Mouse (Mus musculus): ENCODE measurements around the gene Cacna1i.

Cacna1i gene

DNA sequence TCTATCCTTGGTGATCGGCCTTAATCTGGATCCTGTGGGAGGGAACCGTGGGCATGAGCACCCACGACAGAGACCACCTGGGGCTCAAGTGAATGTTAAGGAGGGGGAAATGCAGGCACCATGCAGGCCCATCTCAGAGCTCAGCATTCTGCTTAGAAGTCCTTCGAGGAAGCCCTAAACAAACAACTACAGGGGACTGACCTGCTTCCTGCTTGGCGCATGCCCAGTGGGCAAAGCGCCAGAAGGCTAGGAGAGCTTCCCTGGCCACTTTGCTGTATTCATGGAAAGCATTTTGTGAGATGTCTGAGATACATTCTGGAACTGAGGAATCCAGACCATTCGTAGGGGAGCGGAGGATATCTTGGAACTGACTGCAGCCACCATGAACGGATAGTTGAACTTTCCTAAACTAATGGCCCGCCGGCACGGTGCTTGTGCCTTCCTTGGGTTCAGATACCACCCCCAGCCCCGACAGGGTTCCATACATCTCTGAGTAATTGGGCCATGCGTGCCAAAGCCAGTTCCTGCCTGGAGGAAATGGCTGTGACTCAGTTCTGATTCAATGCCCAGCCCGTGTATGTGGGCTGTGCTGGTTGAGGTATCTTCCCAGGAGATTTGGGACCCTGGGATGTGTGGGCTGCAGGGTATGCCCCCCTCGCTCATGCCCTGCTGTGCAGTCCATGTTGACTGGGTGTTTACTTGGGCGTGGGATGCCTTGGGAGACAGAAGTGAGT lies 127.1 kb downstream of the Cacna1i start:
- DNase-seq: peak; percentile 69

DNA sequence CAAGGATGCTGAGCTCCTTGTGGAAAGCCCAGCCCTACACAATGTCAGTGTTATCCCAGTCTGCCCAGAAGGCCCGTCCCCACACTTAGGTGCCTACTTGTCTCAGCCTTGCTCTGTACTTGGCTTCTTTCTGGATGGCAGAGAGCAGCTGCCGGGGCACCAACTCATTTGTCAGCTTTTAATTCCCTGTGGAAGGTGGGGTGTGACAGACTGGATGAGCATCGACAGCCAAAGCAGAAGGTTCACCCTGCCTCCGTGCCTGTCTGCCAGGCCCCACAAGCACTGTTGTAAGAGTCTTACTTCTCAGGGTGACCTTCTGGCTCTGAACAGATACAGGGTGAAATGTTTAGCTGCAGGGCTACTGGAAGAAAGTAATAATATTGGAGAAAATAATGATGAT lies 128.1 kb downstream of the Cacna1i start:
- DNase-seq: no peak

DNA sequence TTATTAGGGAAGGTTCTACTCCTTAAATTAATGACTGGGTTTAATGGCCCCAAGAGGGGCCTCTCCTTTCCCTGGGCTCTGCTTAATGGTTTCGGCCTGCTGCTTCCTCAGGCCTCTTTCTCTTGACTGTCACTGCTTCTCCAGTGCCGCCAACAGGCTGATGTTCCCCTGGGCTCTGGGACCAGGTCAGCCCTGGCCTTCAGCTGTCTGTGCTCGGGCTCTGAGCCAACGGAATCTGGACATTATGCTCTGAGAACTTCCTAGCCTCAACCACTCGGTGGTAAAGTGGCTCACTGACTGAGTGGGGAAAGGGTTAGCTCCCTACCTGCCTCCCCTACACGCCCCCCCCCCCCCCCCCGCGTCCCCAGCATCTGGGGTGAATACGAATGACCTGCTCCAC lies 130.0 kb downstream of the Cacna1i start:
- DNase-seq: no peak

DNA sequence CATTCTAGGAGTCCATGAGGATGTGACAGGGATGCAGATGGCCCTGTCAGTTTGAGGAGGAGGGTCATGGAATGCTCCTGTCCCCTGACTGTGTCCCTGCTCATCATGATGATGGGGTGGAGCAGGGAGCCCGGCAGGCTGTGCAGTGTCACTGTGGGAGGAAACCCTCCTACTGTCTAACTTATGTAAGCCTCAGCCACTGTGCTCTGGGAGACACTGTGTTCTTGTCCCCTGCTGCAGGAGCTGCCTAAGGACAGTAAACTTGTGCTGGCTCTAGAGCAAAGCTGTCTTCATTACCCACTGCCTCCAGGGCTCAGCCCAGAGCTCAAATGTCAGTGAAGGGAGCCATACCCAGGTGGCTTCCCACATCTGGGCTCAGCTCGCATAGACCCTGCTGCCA lies 131.1 kb downstream of the Cacna1i start:
- DNase-seq: no peak

DNA sequence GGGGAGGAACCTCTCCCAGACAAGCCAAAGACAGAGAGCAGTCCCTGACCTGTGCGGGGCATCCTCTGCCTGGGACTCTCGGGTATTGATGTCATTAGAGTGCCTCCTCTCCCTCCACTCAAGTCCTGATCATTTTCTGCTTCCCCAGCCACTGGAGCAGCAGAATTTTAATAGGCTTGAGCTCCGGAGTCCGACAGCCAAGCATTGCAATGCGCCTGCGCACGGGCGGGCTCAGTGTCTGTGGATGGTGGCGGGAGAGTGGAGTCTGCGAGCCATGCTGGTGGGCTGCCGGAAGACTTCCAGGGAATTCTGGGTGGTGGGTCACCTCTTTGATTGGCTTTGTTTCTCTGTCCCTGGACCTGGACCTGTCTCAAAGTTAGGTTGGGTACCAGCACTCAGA lies 143.3 kb downstream of the Cacna1i start:
- no peak for DNase-seq

DNA sequence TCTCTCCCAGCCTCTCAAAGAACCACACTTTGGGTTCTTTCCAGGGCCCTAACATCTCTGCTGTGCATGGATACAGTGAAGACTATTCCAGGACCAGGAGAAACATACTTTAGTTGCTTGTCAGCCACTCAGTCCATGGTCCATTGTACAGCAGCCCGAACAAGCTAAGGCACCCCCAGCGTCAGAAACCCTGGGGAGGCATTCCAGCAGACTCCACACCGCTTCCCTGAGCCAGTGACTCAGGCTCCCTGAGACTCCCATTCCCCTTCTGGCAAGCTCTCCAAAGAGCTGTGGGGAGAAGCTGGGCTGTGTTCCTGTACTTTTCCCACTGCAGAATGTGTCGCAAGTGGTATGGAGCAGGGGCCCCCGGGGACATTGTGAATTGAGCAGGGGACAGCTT lies 149.9 kb downstream of the Cacna1i start:
- peak; percentile 19 for DNase-seq

DNA sequence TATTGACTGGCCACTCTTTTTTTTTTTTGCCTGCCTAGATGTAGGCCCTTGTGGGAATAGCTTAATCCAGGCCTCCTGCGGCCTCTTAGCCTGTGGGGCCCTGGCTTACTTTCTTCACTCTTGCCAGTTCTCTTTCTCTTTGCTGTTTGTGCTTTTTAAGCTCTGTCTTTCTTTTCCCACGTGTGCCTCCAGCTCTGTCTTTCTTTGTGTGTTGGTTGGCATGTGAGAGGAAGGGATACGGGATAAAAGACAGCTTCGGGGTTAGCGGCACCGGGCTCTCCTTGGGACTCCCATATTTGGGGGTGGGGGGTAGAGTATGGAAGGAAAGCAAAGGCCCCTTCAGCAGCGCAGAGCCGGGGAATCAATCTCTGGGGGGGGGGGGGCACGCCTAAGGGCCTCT lies 151.0 kb downstream of the Cacna1i start:
- DNase-seq: no peak

DNA sequence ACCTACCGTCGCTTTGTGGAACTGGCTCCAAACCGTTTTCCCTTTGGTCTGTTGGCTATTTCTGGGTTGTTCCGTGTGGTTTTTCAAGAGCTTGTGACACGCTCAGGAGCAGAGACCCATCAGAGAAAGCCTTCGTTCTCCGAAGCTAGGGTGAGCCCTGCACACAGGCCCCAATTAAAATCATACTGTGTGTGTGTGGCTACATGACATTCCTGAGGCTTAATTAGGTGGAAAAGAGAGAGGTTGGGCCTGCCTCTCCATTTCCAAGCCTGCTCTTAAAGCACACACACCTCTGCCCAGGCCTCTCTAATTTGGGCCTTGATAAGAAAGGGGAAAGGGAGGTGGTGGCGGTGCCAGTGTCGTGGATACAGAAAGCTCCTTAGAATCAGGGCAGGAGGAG lies 151.4 kb downstream of the Cacna1i start:
- peak; percentile 53 for DNase-seq

DNA sequence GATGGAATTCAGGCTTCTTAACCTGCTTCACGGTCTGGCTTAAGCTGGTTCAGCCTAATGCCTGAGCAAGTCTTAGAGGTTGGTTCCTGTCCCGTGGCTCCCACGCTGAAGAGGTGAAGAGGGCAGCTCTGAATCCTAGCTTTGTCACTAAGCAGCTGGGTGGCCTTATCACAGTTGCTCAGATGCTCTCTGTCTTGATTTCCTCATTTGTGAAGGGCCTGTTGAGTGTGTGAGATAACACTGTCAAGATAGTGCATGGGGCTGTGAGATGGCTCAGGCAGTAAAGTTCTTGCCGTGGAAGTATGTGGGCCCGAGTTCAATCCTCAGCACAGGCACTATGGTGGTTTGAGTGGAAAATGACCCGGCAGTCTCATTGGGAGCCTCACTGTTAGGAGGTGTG lies 153.2 kb downstream of the Cacna1i start:
- DNase-seq: no peak

DNA sequence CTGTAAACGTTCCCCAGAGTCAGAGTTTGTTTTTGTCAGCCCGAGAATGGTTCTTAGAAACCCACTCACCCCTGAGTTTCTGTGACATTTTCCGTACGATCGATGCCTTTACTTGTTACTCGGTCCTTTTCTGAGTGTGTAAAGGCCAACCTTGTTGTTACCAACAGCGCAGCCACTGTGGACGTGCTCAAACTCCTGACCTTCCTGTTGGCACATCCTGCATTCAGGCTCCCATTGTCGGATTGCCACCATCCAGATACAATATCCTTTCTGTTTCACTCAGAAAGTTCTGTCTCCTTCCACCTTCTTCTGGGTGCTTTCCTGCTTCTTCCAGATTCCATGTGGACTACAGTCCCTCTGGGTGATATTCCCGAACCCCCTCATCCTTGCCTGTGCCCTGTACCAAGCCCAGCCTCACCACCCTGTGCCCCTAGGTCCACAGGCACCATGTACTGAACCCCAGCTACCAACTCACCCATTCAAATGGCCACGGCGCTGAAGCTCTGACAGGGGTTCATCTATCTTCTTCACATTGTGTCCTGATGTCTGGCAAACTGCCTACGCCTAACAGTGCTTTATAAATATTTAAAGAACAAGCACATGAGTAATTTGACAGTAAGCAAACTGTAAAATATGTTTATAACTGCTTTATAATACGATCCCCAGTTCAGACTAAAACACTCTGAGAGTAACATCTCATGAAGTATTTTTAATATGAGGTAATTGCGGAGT lies 159.1 kb downstream of the Cacna1i start:
- DNase-seq: no peak
